Mouse (Mus musculus): ENCODE data around the gene Slc6a19.

The Slc6a19 gene

GRCm38 (mm10) chr13:73653266-73653665, 51.4 kb downstream of the Slc6a19 start:
- no peak for DNase-seq

- no peak for DNase-seq
These were observed 58.1 kb downstream of the Slc6a19 start for GRCm38 (mm10) chr13:73646397-73647087.

GRCm38 (mm10) chr13:73641296-73641695, 63.4 kb downstream of the Slc6a19 start:
- no peak for DNase-seq

- DNase-seq, result no peak
These were observed 66.8 kb downstream of the Slc6a19 start for GRCm38 (mm10) chr13:73637826-73638225.

GRCm38 (mm10) chr13:73631837-73632236, 72.8 kb downstream of the Slc6a19 start:
- DNase-seq, result no peak

Measured in cerebellum, adult 9-11 months (tissue).